ENCODE assay signal across 8 mouse cellular contexts in the genomic region with DNA sequence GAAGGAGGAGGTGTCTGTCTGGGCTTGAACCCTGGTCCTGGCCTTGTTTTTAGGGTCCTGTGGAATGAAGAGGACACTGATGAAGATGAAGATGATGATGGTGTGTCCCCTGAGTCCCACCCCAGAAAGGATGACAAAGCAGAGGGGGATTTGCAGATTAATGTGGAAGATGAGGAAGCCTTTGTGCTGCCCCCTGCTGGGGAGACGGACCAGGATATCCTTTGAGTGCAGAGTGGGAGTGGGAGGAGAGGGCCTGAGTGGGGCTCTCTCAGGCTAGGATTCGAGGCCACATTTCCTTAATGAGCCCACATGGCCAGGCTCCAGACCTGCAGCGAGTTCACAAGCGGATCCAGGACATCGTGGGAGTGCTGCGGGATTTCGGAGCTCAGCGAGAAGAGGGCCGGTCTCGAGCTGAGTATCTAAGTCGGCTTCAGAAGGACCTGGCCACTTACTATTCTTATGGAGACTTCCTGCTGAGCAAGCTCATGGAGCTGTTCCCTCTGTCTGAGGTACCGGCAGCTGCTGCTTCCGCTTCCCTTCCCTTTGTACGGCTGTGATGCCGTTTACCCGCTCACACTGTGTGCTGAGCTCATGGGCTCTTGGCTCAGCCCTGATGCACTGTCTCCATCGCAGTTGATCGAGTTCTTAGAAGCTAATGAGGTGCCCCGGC. TPM values are rescaled to one million over a fixed set of nuclear protein-coding genes. Genes with fewer than 3 reads are reported as not detected.
DNase-seq lines count a peak whose midpoint lies in the region; ATAC-seq and TF ChIP-seq lines count a peak whose summit lies in the region.
"Had no signal": no experiment of that assay in that cellular context is flagged by ENCODE, and none has a peak within 500 bp of the region (broad histone marks: within the 10 kb centered on the region; RNA-seq: fewer than 3 reads in every experiment).

No protein-coding gene starts in this region.

- no peaks in the 10 kb centered on the region for H3K27me3 ChIP-seq in intestine, embryonic 14.5 days (replicated peaks; ENCODE audit: control insufficient read depth, insufficient read depth, low read length)
- H3K27me3 ChIP-seq in intestine, embryonic 15.5 days (replicated peaks), result no peaks in the 10 kb centered on the region
- no peaks in the 10 kb centered on the region for H3K27me3 ChIP-seq in limb, embryonic 10.5 days (ENCODE audit: low read depth, poor library complexity, severe bottlenecking)
- H3K27me3 ChIP-seq: limb, embryonic 13.5 days had no signal

- TF ChIP-seq POLR2A in brain, embryonic 14.5 days (IDR thresholded peaks at IDR 0.05; ENCODE audit: borderline replicate concordance, extremely low read depth, insufficient read depth, insufficient read length, poor library complexity, severe bottlenecking), result no peak

- H3K4me1 ChIP-seq in intestine, embryonic 14.5 days (replicated peaks; ENCODE audit: control insufficient read depth, insufficient read depth, low read length), result 0 out of 2 replicates have a peak, but pooled peaks cover 2% of the 10 kb centered on the region
- H3K4me1 ChIP-seq in intestine, embryonic 15.5 days (replicated peaks), result no peaks in the 10 kb centered on the region; the same call in 1 of the 2 replicates
- H3K4me1 ChIP-seq in limb, embryonic 10.5 days, result peaks cover 13% of the 10 kb centered on the region

- peaks cover 88% of the 10 kb centered on the region for H3K36me3 ChIP-seq in intestine, embryonic 14.5 days (ENCODE audit: control insufficient read depth, insufficient read depth, low read length)
- H3K36me3 ChIP-seq in intestine, embryonic 15.5 days, result peaks cover 70% of the 10 kb centered on the region
- H3K36me3 ChIP-seq in limb, embryonic 10.5 days, result peaks cover 92% of the 10 kb centered on the region

- peak; percentile 70 for DNase-seq in intestine, embryonic 14.5 days (ENCODE audit: low spot score)
- DNase-seq in spleen, postnatal 10 days (ENCODE audit: low spot score in 2 of 2), result peak; percentile 41 to 76
- DNase-seq in spleen, postnatal 36 days (ENCODE audit: low spot score in 2 of 2), result no peak
- DNase-seq in brain, embryonic 14.5 days (ENCODE audit: low read depth), result no peak
- DNase-seq in limb, embryonic 10.5 days (ENCODE audit: low spot score), result peak; percentile 55
- DNase-seq in gastrocnemius, adult 18-20 months (ENCODE audit: low spot score), result no peak

- no peak overlapping the region for H3K9ac ChIP-seq in intestine, embryonic 14.5 days (ENCODE audit: low read length)
- H3K9ac ChIP-seq in intestine, embryonic 15.5 days, result no peak overlapping the region
- H3K9ac ChIP-seq: limb, embryonic 13.5 days had no signal

- ATAC-seq in intestine, embryonic 14.5 days (replicated peaks; ENCODE audit: low FRiP score, low TSS enrichment, low read depth), result no peak
- no peak for ATAC-seq in intestine, embryonic 15.5 days

- TF ChIP-seq CTCF in brain, embryonic 14.5 days (IDR thresholded peaks at IDR 0.05; ENCODE audit: borderline replicate concordance, extremely low read depth, insufficient read depth, insufficient read length), result peak; percentile 63; the same call in 1 of the 2 replicates

- H3K4me3 ChIP-seq in intestine, embryonic 14.5 days (ENCODE audit: low read depth, low read length), result no peak overlapping the region
- H3K4me3 ChIP-seq in intestine, embryonic 15.5 days (replicated peaks), result no peak overlapping the region
- H3K4me3 ChIP-seq in limb, embryonic 10.5 days, result no peak overlapping the region
- H3K4me3 ChIP-seq: limb, embryonic 13.5 days had no signal

- no peak overlapping the region for H3K27ac ChIP-seq in intestine, embryonic 14.5 days (ENCODE audit: low read depth)
- no peak overlapping the region for H3K27ac ChIP-seq in intestine, embryonic 15.5 days
- H3K27ac ChIP-seq in limb, embryonic 10.5 days, result no peak overlapping the region
- H3K27ac ChIP-seq: limb, embryonic 13.5 days had no signal

- H3K4me2 ChIP-seq in intestine, embryonic 14.5 days (ENCODE audit: low read length), result no peak overlapping the region
- H3K4me2 ChIP-seq in intestine, embryonic 15.5 days (replicated peaks), result no peak overlapping the region
- H3K4me2 ChIP-seq: limb, embryonic 13.5 days had no signal

- 89% methylated on average over 19 of the region's 19 CpGs for WGBS in intestine, embryonic 14.5 days
- WGBS in intestine, embryonic 15.5 days, result 90% methylated on average over 19 of the region's 19 CpGs
- 93% methylated on average over 19 of the region's 19 CpGs for WGBS in limb, embryonic 10.5 days

- H3K9me3 ChIP-seq in intestine, embryonic 14.5 days (ENCODE audit: control insufficient read depth, low read length), result no peaks in the 10 kb centered on the region
- no peaks in the 10 kb centered on the region for H3K9me3 ChIP-seq in intestine, embryonic 15.5 days
- no peaks in the 10 kb centered on the region for H3K9me3 ChIP-seq in limb, embryonic 10.5 days (replicated peaks)
- H3K9me3 ChIP-seq: limb, embryonic 13.5 days had no signal

RNA-seq across cellular contexts. Expression of a gene that starts 5.4 kb away (rescaled TPM):
- 72.1 and 75.2 TPM in 2 replicates for polyA plus RNA-seq in intestine, embryonic 14.5 days (2014; fragmentation: Nextera tagmentation; extraction: Ambion mirVana)
- polyA plus RNA-seq in intestine, embryonic 15.5 days (2015; fragmentation: Nextera tagmentation; extraction: Ambion mirVana), result 68.1 and 70.3 TPM in 2 replicates
- 32.6 and 34.6 TPM in 2 replicates for polyA plus RNA-seq in brain, embryonic 14.5 days (2012; rRNA removed)
- 94.6 and 119 TPM in 2 replicates for polyA plus RNA-seq in limb, embryonic 10.5 days (2016; fragmentation: Nextera tagmentation; extraction: Ambion mirVana)
- total RNA-seq in gastrocnemius, adult 18-20 months (2021), result 10 to 100 TPM; 16.3 to 17.7 TPM

RNA-seq across cellular contexts. Expression of a gene that starts 7.9 kb away (rescaled TPM):
- polyA plus RNA-seq in intestine, embryonic 14.5 days (2014; fragmentation: Nextera tagmentation; extraction: Ambion mirVana), result 6.7 and 7.6 TPM in 2 replicates
- 6.9 and 7.2 TPM in 2 replicates for polyA plus RNA-seq in intestine, embryonic 15.5 days (2015; fragmentation: Nextera tagmentation; extraction: Ambion mirVana)
- 29.9 TPM in 2 replicates for polyA plus RNA-seq in brain, embryonic 14.5 days (2012; rRNA removed)
- polyA plus RNA-seq in limb, embryonic 10.5 days (2016; fragmentation: Nextera tagmentation; extraction: Ambion mirVana), result 10.9 and 15.5 TPM in 2 replicates
- total RNA-seq in gastrocnemius, adult 18-20 months (2021), result 1 to 10 TPM; 5.8 to 6.3 TPM

RNA-seq across cellular contexts. Expression of a gene that starts 29.1 kb away (rescaled TPM):
- polyA plus RNA-seq in intestine, embryonic 14.5 days (2014; fragmentation: Nextera tagmentation; extraction: Ambion mirVana), result 2,406 and 2,408 TPM in 2 replicates
- polyA plus RNA-seq in intestine, embryonic 15.5 days (2015; fragmentation: Nextera tagmentation; extraction: Ambion mirVana), result 2,230 and 2,316 TPM in 2 replicates
- polyA plus RNA-seq in brain, embryonic 14.5 days (2012; rRNA removed), result 2,343 and 3,527 TPM in 2 replicates
- polyA plus RNA-seq in limb, embryonic 10.5 days (2016; fragmentation: Nextera tagmentation; extraction: Ambion mirVana), result 2,585 and 3,112 TPM in 2 replicates
- total RNA-seq in gastrocnemius, adult 18-20 months (2021), result over 10,000 TPM in 1 of 2 experiments, 1,000 to 10,000 TPM in 1; 8,476 to 11,435 TPM

RNA-seq across cellular contexts. Expression of a gene that starts 41.4 kb away (rescaled TPM):
- polyA plus RNA-seq in intestine, embryonic 14.5 days (2014; fragmentation: Nextera tagmentation; extraction: Ambion mirVana), result 74.2 and 74.8 TPM in 2 replicates
- 62.3 and 62.6 TPM in 2 replicates for polyA plus RNA-seq in intestine, embryonic 15.5 days (2015; fragmentation: Nextera tagmentation; extraction: Ambion mirVana)
- 69.8 and 142 TPM in 2 replicates for polyA plus RNA-seq in brain, embryonic 14.5 days (2012; rRNA removed)
- 104 and 109 TPM in 2 replicates for polyA plus RNA-seq in limb, embryonic 10.5 days (2016; fragmentation: Nextera tagmentation; extraction: Ambion mirVana)
- 10 to 100 TPM; 64.1 to 70.6 TPM for total RNA-seq in gastrocnemius, adult 18-20 months (2021)

RNA-seq across cellular contexts. Expression of a gene that starts 54.4 kb away (rescaled TPM):
- 109 and 129 TPM in 2 replicates for polyA plus RNA-seq in intestine, embryonic 14.5 days (2014; fragmentation: Nextera tagmentation; extraction: Ambion mirVana)
- 83.3 and 96.9 TPM in 2 replicates for polyA plus RNA-seq in intestine, embryonic 15.5 days (2015; fragmentation: Nextera tagmentation; extraction: Ambion mirVana)
- polyA plus RNA-seq in brain, embryonic 14.5 days (2012; rRNA removed), result 169 and 213 TPM in 2 replicates
- 285 and 288 TPM in 2 replicates for polyA plus RNA-seq in limb, embryonic 10.5 days (2016; fragmentation: Nextera tagmentation; extraction: Ambion mirVana)
- 1 to 10 TPM; 6.5 to 8.2 TPM for total RNA-seq in gastrocnemius, adult 18-20 months (2021)

Comparison
In these comparisons a context has a peak if more than half of its experiments do, and no peak if none do; other contexts are left out.
1. DNase-seq: peak in intestine, embryonic 14.5 days (single experiment), spleen, postnatal 10 days (2 of 2) and limb, embryonic 10.5 days (single experiment); none in spleen, postnatal 36 days (0 of 2), brain, embryonic 14.5 days (single experiment) and gastrocnemius, adult 18-20 months (single experiment).